Mouse (Mus musculus): ENCODE results near the gene Ppp2r5e. TPM values are rescaled to one million over a fixed set of nuclear protein-coding genes. Genes with fewer than 3 reads are reported as not detected.

The Ppp2r5e gene
- total RNA-seq, 2 experiments from 2014 or later, result 77.2 to 78.7 TPM

Other genes with a start within 250 kb of the Ppp2r5e start
- gene Gphb5, start 179.5 kb downstream of the Ppp2r5e start, total RNA-seq (2021), result not detected
- 1 to 10 TPM; 3.0 to 3.1 TPM for gene Wdr89, start 73.3 kb upstream of the Ppp2r5e start, total RNA-seq (2021)
- gene Sgpp1, start 139.5 kb upstream of the Ppp2r5e start, total RNA-seq (2021), result 10 to 100 TPM; 30.2 to 31.4 TPM
- gene Syne2, start 221.9 kb upstream of the Ppp2r5e start, total RNA-seq (2021), result 10 to 100 TPM; 18.6 to 22.0 TPM